Mouse (Mus musculus): ENCODE results near the gene Man2b1. TPM values are rescaled to one million over a fixed set of nuclear protein-coding genes. Genes with fewer than 3 reads are reported as not detected.

The Man2b1 gene
- total and polyA plus RNA-seq, 3 experiments, result 29.1 to 45.6 (median 40.7) TPM

DNA sequence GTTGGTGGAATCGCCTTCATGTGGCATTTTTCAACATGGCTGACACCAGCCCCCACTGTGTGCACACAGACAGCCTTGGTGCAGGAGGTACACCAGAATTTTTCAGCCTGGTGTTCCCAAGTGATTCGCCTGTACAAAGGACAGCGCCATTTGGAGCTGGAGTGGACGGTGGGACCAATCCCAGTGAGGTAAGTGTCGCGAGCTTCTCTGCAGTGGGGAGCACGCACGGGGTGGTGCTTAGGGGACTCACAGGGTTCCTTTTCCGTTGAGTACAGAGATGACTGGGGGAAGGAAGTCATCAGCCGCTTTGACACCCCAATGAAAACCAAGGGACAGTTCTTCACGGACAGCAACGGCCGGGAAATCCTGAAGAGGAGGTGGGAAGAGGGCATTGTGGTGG lies 12.0 kb downstream of the Man2b1 start:
- H3K4me1 ChIP-seq (ENCODE audit: control insufficient read depth in 1 of 2, insufficient read depth in 2 of 2), result peaks cover 0 to 9% of the 10 kb centered on the region in 2 experiments; a peak in 3 of 4 replicates
- no peaks in the 10 kb centered on the region for H3K79me2 ChIP-seq (replicated peaks; ENCODE audit: control insufficient read depth, extremely low read depth, insufficient read depth, poor library complexity, severe bottlenecking)
- dilution Hi-C loops (cut with MboI; ENCODE audit: extremely low pct_ligation_motif_present, extremely low pct_unique_long_range_greater_than_20kb, low sequenced_read_pairs), result no loop called here
- no peaks in the 10 kb centered on the region for H3K9me3 ChIP-seq (replicated peaks; ENCODE audit: low read length)
- H3K4me3 ChIP-seq (replicated peaks in 1 of 3; ENCODE audit: low read depth in 2 of 3, low read length in 2 of 3, poor library complexity in 1 of 3), result no peak overlapping the region
- H3K27ac ChIP-seq (ENCODE audit: insufficient read depth, low read depth), result no peak overlapping the region
- peaks cover 74 to 89% of the 10 kb centered on the region in 2 experiments for H3K36me3 ChIP-seq (replicated peaks in 1 of 2; ENCODE audit: control insufficient read depth in 1 of 2, insufficient read depth in 1 of 2, low read length in 1 of 2)
- no peak for TF ChIP-seq CTCF (conservative IDR thresholded peaks at IDR 0.05 in 1 of 2, IDR thresholded peaks at IDR 0.05 in 1 of 2; ENCODE audit: low read depth in 2 of 2, low read length in 2 of 2)
- TF ChIP-seq ZC3H11A (IDR thresholded peaks at IDR 0.05; ENCODE audit: low read depth, low read length), result no peak
- TF ChIP-seq USF2 (conservative IDR thresholded peaks at IDR 0.05; ENCODE audit: low read depth, low read length), result no peak
- TF ChIP-seq ZKSCAN1 (IDR thresholded peaks at IDR 0.05; ENCODE audit: borderline replicate concordance, low read depth, low read length), result no peak
- no peak for TF ChIP-seq NELFE (IDR thresholded peaks at IDR 0.05; ENCODE audit: low read depth, low read length)
- TF ChIP-seq KAT2A (IDR thresholded peaks at IDR 0.05; ENCODE audit: insufficient replicate concordance, low read length), result no peak
- in situ Hi-C loops (cut with MboI; ENCODE audit: low pct_ligation_motif_present, low pct_unique_long_range_greater_than_20kb, low sequenced_read_pairs), result no loop called here
- H3K9ac ChIP-seq (ENCODE audit: insufficient read depth, low read depth), result no peak overlapping the region
- no peak overlapping the region for H3K4me2 ChIP-seq (ENCODE audit: insufficient read depth, low read depth, poor library complexity, severe bottlenecking)
- DNase-seq (ENCODE audit: extremely low read depth), result no peak
- no peaks in the 10 kb centered on the region for H3K27me3 ChIP-seq (replicated peaks)

DNA sequence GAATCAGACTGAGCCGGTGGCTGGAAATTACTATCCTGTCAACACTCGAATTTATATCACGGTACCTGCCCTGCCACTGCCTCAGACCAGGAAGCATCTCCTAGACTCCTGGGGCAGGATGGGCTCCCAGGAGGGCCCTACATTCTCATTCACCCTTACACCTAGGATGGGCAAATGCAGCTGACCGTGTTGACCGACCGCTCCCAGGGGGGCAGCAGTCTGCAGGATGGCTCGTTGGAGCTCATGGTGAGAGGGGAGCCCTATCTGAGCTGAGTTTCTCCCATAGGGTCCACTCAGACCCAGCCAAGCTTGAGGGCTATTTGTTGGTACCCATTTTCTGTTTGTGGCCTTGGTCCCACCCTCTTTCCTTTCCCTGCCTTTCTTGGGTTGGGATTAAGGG lies 12.5 kb downstream of the Man2b1 start:
- H3K9me3 ChIP-seq (replicated peaks; ENCODE audit: low read length), result no peaks in the 10 kb centered on the region
- no peaks in the 10 kb centered on the region for H3K27me3 ChIP-seq (replicated peaks)
- H3K4me3 ChIP-seq (replicated peaks in 1 of 3; ENCODE audit: low read depth in 2 of 3, low read length in 2 of 3, poor library complexity in 1 of 3), result no peak overlapping the region
- dilution Hi-C loops (cut with MboI; ENCODE audit: extremely low pct_ligation_motif_present, extremely low pct_unique_long_range_greater_than_20kb, low sequenced_read_pairs) (no loop called here), in situ Hi-C loops (cut with MboI; ENCODE audit: low pct_ligation_motif_present, low pct_unique_long_range_greater_than_20kb, low sequenced_read_pairs) (no loop called here)
- peaks cover 74 to 89% of the 10 kb centered on the region in 2 experiments for H3K36me3 ChIP-seq (replicated peaks in 1 of 2; ENCODE audit: control insufficient read depth in 1 of 2, insufficient read depth in 1 of 2, low read length in 1 of 2)
- no peaks in the 10 kb centered on the region for H3K79me2 ChIP-seq (replicated peaks; ENCODE audit: control insufficient read depth, extremely low read depth, insufficient read depth, poor library complexity, severe bottlenecking)
- peaks cover 4 to 14% of the 10 kb centered on the region in 2 experiments for H3K4me1 ChIP-seq (ENCODE audit: control insufficient read depth in 1 of 2, insufficient read depth in 2 of 2)
- H3K4me2 ChIP-seq (ENCODE audit: insufficient read depth, low read depth, poor library complexity, severe bottlenecking), result no peak overlapping the region
- DNase-seq (ENCODE audit: extremely low read depth), result no peak
- H3K9ac ChIP-seq (ENCODE audit: insufficient read depth, low read depth), result no peak overlapping the region
- H3K27ac ChIP-seq (ENCODE audit: insufficient read depth, low read depth), result no peak overlapping the region
- no peak for TF ChIP-seq GABPA (IDR thresholded peaks at IDR 0.05; ENCODE audit: insufficient replicate concordance, low read depth, low read length)

DNA sequence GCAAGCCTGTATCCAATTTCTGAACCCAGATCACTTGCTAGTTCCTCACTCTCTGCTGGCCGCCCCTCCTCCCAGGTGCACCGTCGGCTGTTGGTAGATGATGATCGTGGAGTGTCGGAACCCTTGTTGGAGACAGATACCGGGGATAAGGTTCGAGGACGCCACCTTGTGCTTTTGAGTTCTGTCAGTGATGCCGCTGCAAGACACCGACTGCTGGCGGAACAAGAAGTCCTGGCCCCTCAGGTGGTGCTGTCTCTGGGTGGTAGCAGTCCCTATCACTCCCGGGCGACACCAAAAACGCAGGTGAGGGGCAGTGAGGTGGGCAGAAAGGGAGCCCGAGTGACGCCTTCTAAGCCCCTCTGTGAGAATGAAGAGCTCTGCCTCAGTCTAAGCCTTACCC lies 13.1 kb downstream of the Man2b1 start:
- H3K9ac ChIP-seq (ENCODE audit: insufficient read depth, low read depth), result no peak overlapping the region
- H3K36me3 ChIP-seq (replicated peaks in 1 of 2; ENCODE audit: control insufficient read depth in 1 of 2, insufficient read depth in 1 of 2, low read length in 1 of 2), result peaks cover 68 to 83% of the 10 kb centered on the region in 2 experiments
- TF ChIP-seq NRF1 (IDR thresholded peaks at IDR 0.05; ENCODE audit: low read depth, low read length) (no peak), USF1 (IDR thresholded peaks at IDR 0.05; ENCODE audit: low read depth, low read length) (no peak), BHLHE40 (IDR thresholded peaks at IDR 0.05; ENCODE audit: low read depth, low read length) (no peak), JUN (IDR thresholded peaks at IDR 0.05; ENCODE audit: insufficient read depth, low read depth, low read length) (no peak), MYC (IDR thresholded peaks at IDR 0.05; ENCODE audit: low read depth, low read length) (no peak), ZMIZ1 (IDR thresholded peaks at IDR 0.05; ENCODE audit: low read depth, low read length) (no peak), ZC3H11A (IDR thresholded peaks at IDR 0.05; ENCODE audit: low read depth, low read length) (no peak), E2F4 (IDR thresholded peaks at IDR 0.05; ENCODE audit: insufficient replicate concordance, low read depth, low read length) (no peak), MXI1 (IDR thresholded peaks at IDR 0.05; ENCODE audit: low read depth, low read length) (no peak), CHD2 (IDR thresholded peaks at IDR 0.05; ENCODE audit: low read length) (no peak), ELF1 (IDR thresholded peaks at IDR 0.05; ENCODE audit: low read depth, low read length) (no peak), CTCF (conservative IDR thresholded peaks at IDR 0.05 in 1 of 2, IDR thresholded peaks at IDR 0.05 in 1 of 2; ENCODE audit: low read depth in 2 of 2, low read length in 2 of 2) (no peak), SIN3A (IDR thresholded peaks at IDR 0.05; ENCODE audit: low read length) (no peak), POLR2A (IDR thresholded peaks at IDR 0.05; ENCODE audit: low read depth, low read length) (no peak), PAX5 (IDR thresholded peaks at IDR 0.05; ENCODE audit: low read length) (no peak), HCFC1 (IDR thresholded peaks at IDR 0.05; ENCODE audit: low read depth, low read length) (no peak), TCF12 (IDR thresholded peaks at IDR 0.05; ENCODE audit: low read depth, low read length) (no peak)
- H3K4me3 ChIP-seq (replicated peaks in 1 of 3; ENCODE audit: low read depth in 2 of 3, low read length in 2 of 3, poor library complexity in 1 of 3), result no peak overlapping the region
- H3K27me3 ChIP-seq (replicated peaks), result no peaks in the 10 kb centered on the region
- dilution Hi-C loops (cut with MboI; ENCODE audit: extremely low pct_ligation_motif_present, extremely low pct_unique_long_range_greater_than_20kb, low sequenced_read_pairs) (no loop called here), in situ Hi-C loops (cut with MboI; ENCODE audit: low pct_ligation_motif_present, low pct_unique_long_range_greater_than_20kb, low sequenced_read_pairs) (no loop called here)
- H3K4me1 ChIP-seq (ENCODE audit: control insufficient read depth in 1 of 2, insufficient read depth in 2 of 2), result peaks cover 4 to 18% of the 10 kb centered on the region in 2 experiments
- H3K27ac ChIP-seq (ENCODE audit: insufficient read depth, low read depth), result no peak overlapping the region
- no peak for DNase-seq (ENCODE audit: extremely low read depth)
- H3K79me2 ChIP-seq (replicated peaks; ENCODE audit: control insufficient read depth, extremely low read depth, insufficient read depth, poor library complexity, severe bottlenecking), result no peaks in the 10 kb centered on the region
- no peaks in the 10 kb centered on the region for H3K9me3 ChIP-seq (replicated peaks; ENCODE audit: low read length)
- no peak overlapping the region for H3K4me2 ChIP-seq (ENCODE audit: insufficient read depth, low read depth, poor library complexity, severe bottlenecking)
